Mouse (Mus musculus) thymus, adult 2 months (tissue): ENCODE measurements around the gene Ppp1r14a. TPM values are rescaled to one million over a fixed set of nuclear protein-coding genes. Genes with fewer than 3 reads are reported as not detected.

Source experiments
- DNase-seq: peaks from one replicate; pipeline ENCODE4 v3.0.0; 2021
- H3K27ac ChIP-seq: fragments of 200-500 bp; 2 replicates; pipeline ENCODE4 v1.5.1; 2012; ENCODE audit warnings: low read length, control low read depth; ENCODE audit not compliant: control insufficient read depth, insufficient read depth
- H3K27me3 ChIP-seq: fragments of 200-500 bp; 2 replicates; pipeline ENCODE4 v1.6.1; 2012; ENCODE audit warnings: mild to moderate bottlenecking, low read length, moderate library complexity, mixed read lengths; ENCODE audit not compliant: control insufficient read depth, insufficient read depth
- H3K36me3 ChIP-seq: fragments of 200-500 bp; 2 replicates; pipeline ENCODE4 v1.6.1; 2012; ENCODE audit warnings: mild to moderate bottlenecking, low read length, moderate library complexity; ENCODE audit not compliant: control insufficient read depth, insufficient read depth
- H3K4me1 ChIP-seq: fragments of 200-500 bp; replicated peaks from 2 replicates; pipeline ENCODE4 v1.6.1; 2012; ENCODE audit warnings: low read length; ENCODE audit not compliant: control insufficient read depth, insufficient read depth
- H3K4me3 ChIP-seq: fragments of 200-500 bp; 2 replicates; pipeline ENCODE4 v1.5.1; 2012; ENCODE audit warnings: mild to moderate bottlenecking, low read length, control low read depth, moderate library complexity; ENCODE audit not compliant: control insufficient read depth, insufficient read depth
- CTCF ChIP-seq: fragments of 200-500 bp; IDR thresholded peaks from 2 replicates; pipeline ENCODE4 v1.5.1; 2012; ENCODE audit warnings: mild to moderate bottlenecking, control low read depth, low read length, moderate library complexity, borderline replicate concordance; ENCODE audit not compliant: control insufficient read depth, poor library complexity, insufficient read depth; ENCODE audit errors: extremely low read depth
- POLR2A ChIP-seq: fragments of 200-500 bp; IDR thresholded peaks from 2 replicates; pipeline ENCODE4 v1.6.1; 2012; ENCODE audit warnings: mild to moderate bottlenecking, low read length, control low read depth, moderate library complexity; ENCODE audit not compliant: control insufficient read depth, poor library complexity, insufficient read depth; ENCODE audit errors: extremely low read depth
- WGBS: fragments of 180-500 bp; shearing (Covaris S2); methylation state at CpG from one replicate; pipeline ENCODE4 v1.1.7; 2018; 5-methylcytosine and 5-hydroxymethylcytosine counted together
- polyA plus RNA-seq: library from polyadenylated mRNA; depleted of rRNA; stranded (reverse); fragments of >200 nt; gene quantifications from 2 replicates; pipeline ENCODE4 v1.2.3, GENCODE M21; 2012

Ppp1r14a gene
- polyA plus RNA-seq, 1 experiment: 5.8 TPM

DNA sequence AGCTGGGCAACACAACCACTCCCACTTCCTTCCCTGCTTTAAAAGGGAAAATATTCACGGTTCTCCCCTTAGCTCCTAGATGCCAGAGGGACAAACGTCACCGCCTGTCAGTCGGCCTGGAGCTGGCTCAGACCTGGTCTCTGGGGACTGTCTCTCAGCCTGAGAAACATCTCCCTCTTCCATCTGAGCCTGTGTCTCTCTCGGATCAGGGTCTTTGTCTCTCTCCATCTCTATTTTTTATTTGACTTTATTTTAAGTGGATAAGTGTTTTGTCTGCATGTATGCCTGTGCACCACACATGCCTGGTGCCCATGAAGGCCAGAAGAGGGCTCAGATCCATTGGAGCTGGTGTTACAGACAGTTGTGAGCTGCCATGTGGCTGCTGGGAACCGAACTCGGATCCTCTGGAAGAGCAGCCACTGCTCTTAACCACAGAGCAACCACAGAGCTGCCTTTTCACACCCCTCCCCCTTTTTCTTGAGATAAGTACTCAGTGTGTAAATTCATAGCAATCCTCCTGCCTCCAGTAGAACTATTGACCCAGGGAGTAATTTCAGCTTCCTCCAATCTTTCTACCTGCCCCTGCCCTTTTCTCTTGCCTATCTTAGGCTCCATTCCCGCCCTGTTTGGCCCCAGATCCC lies 3.5 kb downstream of the Ppp1r14a start:
- H3K27ac ChIP-seq: no peak overlapping the region
- H3K4me3 ChIP-seq: no peak overlapping the region
- peaks cover 13% of the 10 kb centered on the region for H3K4me1 ChIP-seq
- DNase-seq: no peak
- no peaks in the 10 kb centered on the region for H3K36me3 ChIP-seq
- H3K27me3 ChIP-seq: no peaks in the 10 kb centered on the region
- 66% methylated on average over 8 of the region's 8 CpGs for WGBS
- TF ChIP-seq POLR2A: no peak
- no peak for TF ChIP-seq CTCF

DNA sequence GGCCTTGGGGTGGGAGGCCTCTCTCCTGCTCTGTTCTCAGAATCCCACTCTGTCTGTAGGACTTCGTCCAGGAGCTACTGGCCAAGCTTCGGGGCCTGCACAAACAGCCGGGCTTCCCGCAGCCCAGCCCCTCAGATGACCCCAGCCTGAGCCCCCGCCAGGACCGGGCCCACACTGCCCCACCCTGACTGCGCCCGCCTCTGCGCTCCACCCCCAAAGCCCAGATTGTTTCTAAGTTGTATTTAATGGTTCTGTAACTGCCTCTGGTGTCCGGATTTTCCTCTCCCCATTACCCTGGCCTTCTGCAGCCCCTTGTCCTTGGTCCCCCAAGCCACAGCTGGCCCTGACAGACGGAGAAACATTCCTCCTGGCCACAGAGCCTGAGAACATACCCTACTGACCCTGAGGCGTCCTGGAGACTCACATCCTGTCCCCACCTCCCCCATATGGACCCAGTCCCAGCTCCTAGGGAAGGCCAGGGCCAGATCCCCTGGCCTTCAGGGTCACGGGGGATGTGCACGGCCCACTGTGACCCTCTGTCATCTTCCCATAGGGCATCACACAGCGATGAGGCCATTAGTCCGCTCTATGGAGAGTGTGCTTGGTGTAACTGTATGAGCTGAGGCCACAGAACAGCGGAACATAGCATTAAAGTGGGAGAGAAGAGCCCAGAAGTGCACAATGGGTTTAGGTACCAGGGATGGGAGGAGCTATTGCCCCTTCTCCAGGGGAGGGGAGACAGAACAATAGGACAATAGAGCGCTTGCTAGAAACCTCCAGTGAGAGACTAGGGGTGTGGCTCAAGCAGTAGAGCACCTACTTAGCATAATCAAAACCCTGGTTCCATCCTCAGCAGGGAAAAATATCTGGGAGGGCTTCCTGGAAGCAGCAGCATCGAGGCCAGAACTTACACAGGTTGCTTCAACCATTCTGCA lies 4.3 kb downstream of the Ppp1r14a start:
- no peak for DNase-seq
- TF ChIP-seq POLR2A: no peak
- no peak for TF ChIP-seq CTCF
- H3K27ac ChIP-seq: no peak overlapping the region
- H3K36me3 ChIP-seq: no peaks in the 10 kb centered on the region
- H3K4me3 ChIP-seq: no peak overlapping the region
- 90% methylated on average over 16 of the region's 19 CpGs for WGBS
- peaks cover 13% of the 10 kb centered on the region for H3K4me1 ChIP-seq
- H3K27me3 ChIP-seq: no peaks in the 10 kb centered on the region

- WGBS: 55% methylated on average over 13 of the region's 13 CpGs
Measured at GRCm38 (mm10) chr7:29294111-29294761, 5.1 kb downstream of the Ppp1r14a start.

DNA sequence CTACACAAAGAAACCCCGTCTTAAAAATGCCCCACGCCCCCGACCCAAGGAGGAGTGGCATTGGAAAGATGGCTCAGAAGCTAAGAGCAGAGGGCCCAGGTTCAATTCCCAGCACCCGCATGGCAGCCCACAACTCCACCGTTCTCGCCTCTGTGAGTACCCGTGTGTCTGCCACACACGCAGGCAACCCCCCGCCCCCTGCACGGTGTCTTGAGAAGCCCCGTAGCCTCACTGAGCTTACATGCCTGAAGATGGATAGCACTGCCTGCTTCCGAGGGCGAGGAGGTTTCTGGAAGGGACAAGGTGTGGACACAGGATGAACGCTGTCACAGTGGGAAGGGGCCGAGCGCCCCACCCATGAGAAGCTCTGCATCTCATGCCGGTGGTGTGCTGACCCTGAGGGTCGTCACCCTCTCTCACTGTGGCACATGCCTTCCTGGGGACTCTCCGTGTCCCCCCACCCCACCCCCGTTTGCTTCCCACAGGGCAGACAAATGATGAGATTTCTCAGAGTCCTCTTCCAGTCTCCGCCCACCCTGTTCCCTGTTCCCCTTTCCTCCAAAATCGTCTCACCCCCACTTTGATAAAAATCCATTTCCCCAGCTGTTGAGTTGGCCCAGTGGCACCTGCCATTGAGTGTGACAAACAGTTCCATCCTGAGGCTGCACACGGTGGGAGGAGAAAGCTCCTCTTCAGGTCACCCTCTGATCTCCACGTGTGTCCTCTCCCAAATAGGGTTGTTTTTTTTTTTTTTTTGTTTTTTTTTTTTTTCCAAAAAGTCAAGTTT lies 6.9 kb downstream of the Ppp1r14a start:
- no peak overlapping the region for H3K4me3 ChIP-seq
- 87% methylated on average over 24 of the region's 24 CpGs for WGBS
- H3K36me3 ChIP-seq: no peaks in the 10 kb centered on the region
- peaks cover 4% of the 10 kb centered on the region; the same call in 1 of the 2 replicates for H3K4me1 ChIP-seq
- no peak for TF ChIP-seq POLR2A
- TF ChIP-seq CTCF: no peak
- H3K27ac ChIP-seq: no peak overlapping the region
- no peaks in the 10 kb centered on the region for H3K27me3 ChIP-seq
- DNase-seq: no peak

More at GRCm38 (mm10) chr7:29294111-29294761, 5.1 kb downstream of the Ppp1r14a start:
- no peaks in the 10 kb centered on the region for H3K36me3 ChIP-seq
- H3K4me1 ChIP-seq: peaks cover 7% of the 10 kb centered on the region
- TF ChIP-seq POLR2A (no peak), CTCF (no peak)
- no peak overlapping the region for H3K4me3 ChIP-seq
- DNase-seq: no peak
- no peaks in the 10 kb centered on the region for H3K27me3 ChIP-seq
- no peak overlapping the region for H3K27ac ChIP-seq

DNA sequence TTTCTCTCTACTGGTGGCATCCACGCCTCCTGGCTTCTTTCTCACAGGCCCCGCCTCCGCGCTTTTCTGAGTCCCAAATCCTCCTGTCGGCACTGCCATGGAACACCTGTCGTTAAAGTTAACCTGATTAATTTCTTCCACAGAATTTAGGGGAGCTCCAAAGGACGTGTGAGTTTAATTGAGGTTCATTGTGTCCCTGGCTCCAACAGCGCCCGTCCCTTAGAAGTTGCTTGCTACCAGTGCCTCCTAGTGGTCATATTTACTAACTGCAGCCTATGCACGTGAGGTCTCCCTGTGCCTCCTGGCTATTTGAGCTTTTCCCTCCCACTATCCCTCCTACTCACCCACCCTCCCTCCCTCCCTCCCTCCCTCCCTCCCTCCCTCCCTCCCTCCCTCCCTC lies 7.9 kb downstream of the Ppp1r14a start:
- Histone ChIP-seq H3K27ac (no peak overlapping the region), H3K4me1 (peaks cover 4% of the 10 kb centered on the region; the same call in 1 of the 2 replicates), H3K36me3 (no peaks in the 10 kb centered on the region), H3K27me3 (no peaks in the 10 kb centered on the region), H3K4me3 (no peak overlapping the region)
- TF ChIP-seq POLR2A (no peak), CTCF (no peak)
- peak; percentile 66 for DNase-seq
- 22% methylated on average over 10 of the region's 10 CpGs for WGBS

- DNase-seq: peak; percentile 62
- WGBS: 5% methylated on average over 7 of the region's 7 CpGs
- Histone ChIP-seq H3K36me3 (no peaks in the 10 kb centered on the region), H3K27me3 (peaks cover 17% of the 10 kb centered on the region), H3K4me1 (peaks cover 12% of the 10 kb centered on the region), H3K4me3 (no peak overlapping the region), H3K27ac (no peak overlapping the region)
- TF ChIP-seq CTCF (peak; percentile 73; the same call in 1 of the 2 replicates), POLR2A (no peak)
Measured at GRCm38 (mm10) chr7:29301127-29301566, 12.0 kb downstream of the Ppp1r14a start.
